Mouse (Mus musculus): Measurements from ENCODE around the gene S100a3.

DNA sequence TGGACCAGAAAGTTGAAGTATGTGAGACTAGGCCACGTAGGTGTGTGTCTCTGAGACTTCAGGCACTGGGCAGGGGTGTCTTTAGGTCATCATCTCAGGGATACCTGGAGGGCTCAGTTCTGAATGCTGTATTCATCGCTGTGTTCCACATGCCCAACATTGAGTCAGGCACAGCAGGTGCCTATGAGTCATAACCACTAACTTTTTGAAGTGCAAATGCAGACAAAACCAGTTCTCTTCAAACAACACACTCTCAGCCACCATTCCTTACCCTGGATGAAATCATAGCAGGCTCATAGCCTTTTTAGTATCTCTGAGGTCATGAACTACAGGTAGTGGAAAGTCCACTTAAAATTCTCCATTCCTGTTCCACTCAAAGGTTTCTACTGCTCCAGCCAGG, 68.9 kb downstream of the S100a3 start:
- TF ChIP-seq CTCF (conservative IDR thresholded peaks at IDR 0.05 in 1 of 2, IDR thresholded peaks at IDR 0.05 in 1 of 2; ENCODE audit: low read depth in 2 of 2, low read length in 2 of 2): no peak
- no peak for TF ChIP-seq SIN3A (IDR thresholded peaks at IDR 0.05; ENCODE audit: low read length)
- TF ChIP-seq ELF1 (IDR thresholded peaks at IDR 0.05; ENCODE audit: low read depth, low read length): no peak
- TF ChIP-seq NELFE (IDR thresholded peaks at IDR 0.05; ENCODE audit: low read depth, low read length): no peak
- no peak for TF ChIP-seq USF1 (IDR thresholded peaks at IDR 0.05; ENCODE audit: low read depth, low read length)
- TF ChIP-seq EP300 (IDR thresholded peaks at IDR 0.05; ENCODE audit: low read length): no peak
- TF ChIP-seq UBTF (IDR thresholded peaks at IDR 0.05; ENCODE audit: low read depth, low read length): no peak
- no peak for TF ChIP-seq NRF1 (IDR thresholded peaks at IDR 0.05; ENCODE audit: low read depth, low read length)
